Mouse (Mus musculus) kidney, embryonic 15.5 days (tissue): Measurements from ENCODE around the gene 4930455H04Rik. TPM values are rescaled to one million over a fixed set of nuclear protein-coding genes. Genes with fewer than 3 reads are reported as not detected.

Experiments
- ATAC-seq: fragments of 200-750 bp; cut with Nextera tagmentation; replicated peaks from 2 replicates; pipeline ENCODE4 v1.8.0; 2017; ENCODE audit warnings: moderate TSS enrichment; ENCODE audit not compliant: low FRiP score
- H3K27ac ChIP-seq: fragments of 300-500 bp; sonication (generic); 2 replicates; pipeline ENCODE4 v1.5.1; 2015; ENCODE audit warnings: mild to moderate bottlenecking, inconsistent platforms
- H3K27me3 ChIP-seq: fragments of 300-500 bp; sonication (generic); 2 replicates; pipeline ENCODE4 v1.6.1; 2015; ENCODE audit warnings: inconsistent platforms
- H3K36me3 ChIP-seq: fragments of 300-500 bp; sonication (generic); 2 replicates; pipeline ENCODE4 v1.6.1; 2015; ENCODE audit warnings: inconsistent platforms
- H3K4me1 ChIP-seq: fragments of 300-500 bp; sonication (generic); 2 replicates; pipeline ENCODE4 v1.6.1; 2015; ENCODE audit warnings: inconsistent platforms
- H3K4me2 ChIP-seq: fragments of 300-500 bp; sonication (generic); 2 replicates; pipeline ENCODE4 v1.6.1; 2015; ENCODE audit warnings: moderate library complexity, mild to moderate bottlenecking, inconsistent platforms
- H3K4me3 ChIP-seq: fragments of 300-500 bp; sonication (generic); replicated peaks from 2 replicates; pipeline ENCODE4 v1.5.1; 2015; ENCODE audit warnings: mild to moderate bottlenecking, inconsistent platforms
- H3K9ac ChIP-seq: fragments of 300-500 bp; sonication (generic); 2 replicates; pipeline ENCODE4 v1.6.1; 2015; ENCODE audit warnings: mild to moderate bottlenecking, inconsistent platforms
- H3K9me3 ChIP-seq: fragments of 300-500 bp; sonication (generic); replicated peaks from 2 replicates; pipeline ENCODE4 v1.6.1; 2016; ENCODE audit warnings: inconsistent platforms
- WGBS: fragments of 180-500 bp; shearing (Covaris S2); methylation state at CpG from one replicate; pipeline ENCODE4 v1.1.7; 2015; ENCODE audit warnings: mixed read lengths; 5-methylcytosine and 5-hydroxymethylcytosine counted together
- polyA plus RNA-seq: library from polyadenylated mRNA; unstranded; fragments of >200 nt; fragmentation: Nextera tagmentation; extraction: Ambion mirVana; gene quantifications from 2 replicates; pipeline ENCODE4 v1.2.1, GENCODE M21; 2015

Gene 4930455H04Rik
- polyA plus RNA-seq, 1 experiment from 2014 or later = not detected

GRCm38 (mm10) chr3:117007340-117007739 is 39.3 kb downstream of the 4930455H04Rik start:
- WGBS = 83% methylated on average over 6 of the region's 6 CpGs
- Histone ChIP-seq H3K36me3 (no peaks in the 10 kb centered on the region), H3K27ac (no peak overlapping the region), H3K9ac (no peak overlapping the region), H3K9me3 (no peaks in the 10 kb centered on the region), H3K27me3 (no peaks in the 10 kb centered on the region), H3K4me1 (no peaks in the 10 kb centered on the region), H3K4me2 (no peak overlapping the region), H3K4me3 (no peak overlapping the region)
- ATAC-seq = no peak

GRCm38 (mm10) chr3:117010182-117010581 is 42.1 kb downstream of the 4930455H04Rik start:
- WGBS = 67% methylated on average over 6 of the region's 6 CpGs
- no peak for ATAC-seq
- Histone ChIP-seq H3K27me3 (no peaks in the 10 kb centered on the region), H3K9me3 (no peaks in the 10 kb centered on the region), H3K4me1 (no peaks in the 10 kb centered on the region), H3K4me2 (no peak overlapping the region), H3K4me3 (no peak overlapping the region), H3K36me3 (no peaks in the 10 kb centered on the region), H3K9ac (no peak overlapping the region), H3K27ac (no peak overlapping the region)

- ATAC-seq = no peak
- Histone ChIP-seq H3K4me3 (no peak overlapping the region), H3K27me3 (no peaks in the 10 kb centered on the region), H3K4me2 (no peak overlapping the region), H3K9me3 (no peaks in the 10 kb centered on the region), H3K27ac (no peak overlapping the region), H3K4me1 (no peaks in the 10 kb centered on the region), H3K9ac (no peak overlapping the region), H3K36me3 (no peaks in the 10 kb centered on the region)
- WGBS = 90% methylated on average over 3 of the region's 3 CpGs
Observed at GRCm38 (mm10) chr3:117020319-117020718, 52.3 kb downstream of the 4930455H04Rik start.

DNA sequence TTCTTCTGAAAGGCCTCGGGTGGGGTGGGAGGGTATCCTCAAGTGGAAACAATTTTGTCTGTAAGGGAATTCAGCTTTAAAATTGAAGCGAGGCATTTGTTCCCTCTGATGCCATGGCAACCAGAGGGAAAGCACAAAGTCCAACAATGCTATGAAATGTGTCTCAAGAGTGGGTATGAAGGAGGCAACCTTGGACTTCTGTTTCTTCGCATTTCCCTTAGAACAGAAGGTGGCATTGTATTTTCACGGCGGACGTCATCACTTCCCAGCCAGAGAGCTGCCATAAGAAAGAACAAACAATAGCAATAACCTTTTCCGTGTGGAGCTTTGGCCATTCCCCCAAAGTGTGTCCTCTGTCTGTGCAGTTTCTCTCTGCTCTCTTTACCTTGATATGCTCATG is 53.8 kb downstream of the 4930455H04Rik start:
- no peak overlapping the region for H3K9ac ChIP-seq
- no peak for ATAC-seq

GRCm38 (mm10) chr3:117024111-117024510 is 56.0 kb downstream of the 4930455H04Rik start:
- Histone ChIP-seq H3K27me3 (no peaks in the 10 kb centered on the region), H3K27ac (no peak overlapping the region), H3K9ac (no peak overlapping the region), H3K4me1 (no peaks in the 10 kb centered on the region), H3K4me2 (no peak overlapping the region), H3K4me3 (no peak overlapping the region), H3K36me3 (no peaks in the 10 kb centered on the region), H3K9me3 (no peaks in the 10 kb centered on the region)
- ATAC-seq = no peak
- WGBS = 60% methylated on average over 1 of the region's 1 CpGs

More for the DNA sequence above, 53.8 kb downstream of the 4930455H04Rik start:
- Histone ChIP-seq H3K4me1 (no peaks in the 10 kb centered on the region), H3K36me3 (no peaks in the 10 kb centered on the region), H3K9me3 (no peaks in the 10 kb centered on the region), H3K4me2 (no peak overlapping the region), H3K4me3 (no peak overlapping the region), H3K27ac (no peak overlapping the region), H3K27me3 (no peaks in the 10 kb centered on the region)
- 73% methylated on average over 7 of the region's 7 CpGs for WGBS

DNA sequence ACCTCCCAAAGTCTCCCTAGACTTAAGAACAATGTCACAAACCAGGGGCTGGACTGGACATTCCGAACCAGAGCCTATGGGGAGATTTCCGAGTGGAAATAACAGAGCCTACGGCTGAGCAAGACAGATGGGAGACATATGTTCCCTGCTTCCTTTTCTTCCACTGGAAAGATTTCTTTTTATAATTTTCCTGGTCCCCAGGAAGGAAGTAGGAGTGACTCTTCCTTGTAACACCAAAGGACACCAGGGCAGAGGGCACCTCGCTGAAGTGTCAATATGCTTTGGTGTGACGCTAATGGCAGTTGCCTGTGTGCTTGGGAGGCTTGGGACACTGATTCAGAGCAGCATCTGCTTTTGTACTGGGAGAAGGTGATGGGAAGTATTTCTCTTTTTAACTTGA is 56.5 kb downstream of the 4930455H04Rik start:
- Histone ChIP-seq H3K9me3 (no peaks in the 10 kb centered on the region), H3K4me2 (no peak overlapping the region), H3K4me3 (no peak overlapping the region), H3K36me3 (no peaks in the 10 kb centered on the region), H3K4me1 (no peaks in the 10 kb centered on the region), H3K27ac (no peak overlapping the region), H3K27me3 (no peaks in the 10 kb centered on the region), H3K9ac (no peak overlapping the region)
- no peak for ATAC-seq
- WGBS = 53% methylated on average over 5 of the region's 5 CpGs

GRCm38 (mm10) chr3:117025421-117025820 is 57.4 kb downstream of the 4930455H04Rik start:
- Histone ChIP-seq H3K27me3 (no peaks in the 10 kb centered on the region), H3K36me3 (no peaks in the 10 kb centered on the region), H3K4me2 (no peak overlapping the region), H3K27ac (no peak overlapping the region), H3K4me1 (no peaks in the 10 kb centered on the region), H3K9ac (no peak overlapping the region), H3K4me3 (no peak overlapping the region), H3K9me3 (no peaks in the 10 kb centered on the region)
- WGBS = 56% methylated on average over 3 of the region's 3 CpGs
- ATAC-seq = no peak

Other genes with a start within 250 kb of the 4930455H04Rik start
- 20.6 and 21.3 TPM in 2 replicates for gene Agl, start 160.1 kb upstream of the 4930455H04Rik start, polyA plus RNA-seq
- gene Frrs1, start 108.8 kb upstream of the 4930455H04Rik start, polyA plus RNA-seq = 22.7 and 23.5 TPM in 2 replicates
- 2.6 and 2.9 TPM in 2 replicates for gene Palmd, start 720 bp downstream of the 4930455H04Rik start, polyA plus RNA-seq